Comparison of ENCODE assay signal across 23 mouse cellular contexts in the genomic region with DNA sequence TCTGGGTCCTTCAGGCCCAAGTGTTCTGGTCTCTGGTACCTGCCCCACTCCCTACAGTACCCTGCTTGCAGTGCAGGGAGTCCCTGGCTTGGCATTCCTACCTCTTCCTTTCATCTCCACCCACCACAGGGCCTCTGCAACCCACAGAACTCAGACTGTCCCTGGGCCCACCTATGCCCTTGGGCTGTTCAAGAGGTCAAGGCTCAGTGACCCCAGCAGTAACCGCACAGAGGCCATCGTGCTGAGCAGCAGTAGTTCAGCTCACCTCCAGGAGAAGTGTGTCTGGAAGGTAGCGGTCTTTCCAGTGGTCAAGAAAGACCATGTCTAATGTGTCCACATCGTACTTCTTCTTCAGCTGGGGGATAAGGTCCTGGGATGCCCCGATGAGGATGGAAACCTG. TPM values are rescaled to one million over a fixed set of nuclear protein-coding genes. Genes with fewer than 3 reads are reported as not detected.
DNase-seq lines count a peak whose midpoint lies in the region; ATAC-seq lines count a peak whose summit lies in the region.
"Had no signal": no experiment of that assay in that cellular context is flagged by ENCODE, and none has a peak within 500 bp of the region (broad histone marks: within the 10 kb centered on the region; RNA-seq: fewer than 3 reads in every experiment).

No protein-coding gene starts in this region.

- peaks cover 44% of the 10 kb centered on the region for H3K4me1 ChIP-seq in hindbrain, embryonic 13.5 days (replicated peaks)
- H3K4me1 ChIP-seq in hindbrain, embryonic 14.5 days (replicated peaks; ENCODE audit: control insufficient read depth, insufficient read depth, low read length), result peaks cover 15% of the 10 kb centered on the region
- H3K4me1 ChIP-seq in midbrain, embryonic 13.5 days (replicated peaks), result peaks cover 38% of the 10 kb centered on the region
- peaks cover 9% of the 10 kb centered on the region for H3K4me1 ChIP-seq in midbrain, embryonic 16.5 days (ENCODE audit: control insufficient read depth, insufficient read depth, low read length)
- H3K4me1 ChIP-seq: limb, embryonic 12.5 days had no signal

- H3K27ac ChIP-seq in hindbrain, embryonic 13.5 days, result peak overlapping the region; percentile 60; the same call in 1 of the 2 replicates
- no peak overlapping the region for H3K27ac ChIP-seq in hindbrain, embryonic 14.5 days
- H3K27ac ChIP-seq in midbrain, embryonic 13.5 days, result peak overlapping the region; percentile 62; the same call in 1 of the 2 replicates
- no peak overlapping the region for H3K27ac ChIP-seq in midbrain, embryonic 16.5 days (ENCODE audit: low read length)
- H3K27ac ChIP-seq: neural tube, embryonic 12.5 days; stomach, postnatal 0 days had no signal

- DNase-seq in cerebellum, adult 9-11 months, result peak; percentile 26
- no peak for DNase-seq in cerebellum, adult 11 months
- no peak for DNase-seq in hindbrain, embryonic 14.5 days (ENCODE audit: low spot score)
- peak; percentile 18 for DNase-seq in kidney, postnatal 10 days
- DNase-seq in kidney, adult 9 months, result no peak
- DNase-seq: adrenal gland, postnatal 25 days; cerebellum, adult 9-10 months; embryo, embryonic 11 days; heart, adult 18-20 months; heart, postnatal 36 days; lung, adult 18-20 months; lung, postnatal 14 days; right cerebral cortex, adult 18-20 months had no signal

- H3K36me3 ChIP-seq in hindbrain, embryonic 13.5 days, result peaks cover 45% of the 10 kb centered on the region
- H3K36me3 ChIP-seq in hindbrain, embryonic 14.5 days (replicated peaks; ENCODE audit: control insufficient read depth, insufficient read depth), result peaks cover 48% of the 10 kb centered on the region
- peaks cover 59% of the 10 kb centered on the region for H3K36me3 ChIP-seq in midbrain, embryonic 13.5 days
- H3K36me3 ChIP-seq in midbrain, embryonic 16.5 days (ENCODE audit: control insufficient read depth, insufficient read depth, low read length), result peaks cover 7% of the 10 kb centered on the region

- no peak overlapping the region for H3K4me3 ChIP-seq in hindbrain, embryonic 13.5 days
- H3K4me3 ChIP-seq in hindbrain, embryonic 14.5 days (replicated peaks; ENCODE audit: low read length), result no peak overlapping the region
- H3K4me3 ChIP-seq in midbrain, embryonic 13.5 days (replicated peaks), result no peak overlapping the region
- H3K4me3 ChIP-seq in midbrain, embryonic 16.5 days (ENCODE audit: low read depth, low read length), result no peak overlapping the region
- H3K4me3 ChIP-seq: heart, embryonic 13.5 days; limb, embryonic 12.5 days; neural tube, embryonic 12.5 days had no signal

- no peak overlapping the region for H3K9ac ChIP-seq in hindbrain, embryonic 13.5 days
- no peak overlapping the region for H3K9ac ChIP-seq in hindbrain, embryonic 14.5 days
- H3K9ac ChIP-seq in midbrain, embryonic 13.5 days (replicated peaks), result peak overlapping the region; percentile 41; the same call in 1 of the 2 replicates
- H3K9ac ChIP-seq in midbrain, embryonic 16.5 days (ENCODE audit: low read depth, low read length), result no peak overlapping the region
- H3K9ac ChIP-seq: limb, embryonic 12.5 days had no signal

- WGBS in hindbrain, embryonic 13.5 days, result 82% methylated on average over 5 of the region's 5 CpGs
- WGBS in hindbrain, embryonic 14.5 days, result 78% methylated on average over 5 of the region's 5 CpGs
- 73% methylated on average over 5 of the region's 5 CpGs for WGBS in midbrain, embryonic 13.5 days
- WGBS in midbrain, embryonic 16.5 days, result 81% methylated on average over 5 of the region's 5 CpGs

- H3K9me3 ChIP-seq in hindbrain, embryonic 13.5 days, result no peaks in the 10 kb centered on the region
- H3K9me3 ChIP-seq in hindbrain, embryonic 14.5 days (ENCODE audit: control insufficient read depth, low read length), result no peaks in the 10 kb centered on the region
- H3K9me3 ChIP-seq in midbrain, embryonic 13.5 days, result no peaks in the 10 kb centered on the region
- H3K9me3 ChIP-seq in midbrain, embryonic 16.5 days (replicated peaks; ENCODE audit: control insufficient read depth, low read length, poor library complexity, severe bottlenecking), result no peaks in the 10 kb centered on the region
- H3K9me3 ChIP-seq: G1E; heart, embryonic 13.5 days; limb, embryonic 12.5 days; neural tube, embryonic 12.5 days had no signal

- no peak overlapping the region for H3K4me2 ChIP-seq in hindbrain, embryonic 13.5 days
- H3K4me2 ChIP-seq in hindbrain, embryonic 14.5 days (replicated peaks), result no peak overlapping the region
- H3K4me2 ChIP-seq in midbrain, embryonic 13.5 days (replicated peaks), result no peak overlapping the region
- H3K4me2 ChIP-seq in midbrain, embryonic 16.5 days (ENCODE audit: low read length), result no peak overlapping the region
- H3K4me2 ChIP-seq: heart, embryonic 13.5 days; limb, embryonic 12.5 days; neural tube, embryonic 12.5 days had no signal

- no peaks in the 10 kb centered on the region for H3K27me3 ChIP-seq in hindbrain, embryonic 13.5 days
- no peaks in the 10 kb centered on the region for H3K27me3 ChIP-seq in hindbrain, embryonic 14.5 days (ENCODE audit: control insufficient read depth, insufficient read depth, low read length)
- no peaks in the 10 kb centered on the region for H3K27me3 ChIP-seq in midbrain, embryonic 13.5 days
- H3K27me3 ChIP-seq in midbrain, embryonic 16.5 days (ENCODE audit: control insufficient read depth, insufficient read depth, low read depth, low read length), result no peaks in the 10 kb centered on the region
- H3K27me3 ChIP-seq: heart, embryonic 13.5 days; limb, embryonic 12.5 days; neural tube, embryonic 12.5 days had no signal

- peak; percentile 14; the same call in 1 of the 2 replicates for ATAC-seq in hindbrain, embryonic 13.5 days (ENCODE audit: low FRiP score)
- no peak for ATAC-seq in hindbrain, embryonic 14.5 days (ENCODE audit: low FRiP score)
- ATAC-seq in midbrain, embryonic 13.5 days, result no peak
- ATAC-seq in midbrain, embryonic 16.5 days, result no peak
- ATAC-seq: activated CD4-positive, CD25-positive, alpha-beta regulatory T cell, adult 4 months; inflammation-experienced regulatory T-cells, adult 6 months had no signal

RNA-seq across cellular contexts. Expression of a gene that starts 15.8 kb away (rescaled TPM):
- 26.1 and 27.0 TPM in 2 replicates for polyA plus RNA-seq in hindbrain, embryonic 13.5 days (2015; fragmentation: Nextera tagmentation; extraction: Ambion mirVana)
- 26.0 and 28.2 TPM in 2 replicates for polyA plus RNA-seq in hindbrain, embryonic 14.5 days (2014; fragmentation: Nextera tagmentation; extraction: Ambion mirVana)
- 25.9 and 28.6 TPM in 2 replicates for polyA plus RNA-seq in midbrain, embryonic 13.5 days (2015; fragmentation: Nextera tagmentation; extraction: Ambion mirVana)
- polyA plus RNA-seq in midbrain, embryonic 16.5 days (2015; fragmentation: Nextera tagmentation; extraction: Ambion mirVana), result 36.6 and 37.0 TPM in 2 replicates

RNA-seq across cellular contexts. Expression of a gene that starts 16.2 kb away (rescaled TPM):
- polyA plus RNA-seq in hindbrain, embryonic 13.5 days (2015; fragmentation: Nextera tagmentation; extraction: Ambion mirVana), result 85.9 and 88.5 TPM in 2 replicates
- 91.6 and 99.4 TPM in 2 replicates for polyA plus RNA-seq in hindbrain, embryonic 14.5 days (2014; fragmentation: Nextera tagmentation; extraction: Ambion mirVana)
- 75.7 and 78.8 TPM in 2 replicates for polyA plus RNA-seq in midbrain, embryonic 13.5 days (2015; fragmentation: Nextera tagmentation; extraction: Ambion mirVana)
- polyA plus RNA-seq in midbrain, embryonic 16.5 days (2015; fragmentation: Nextera tagmentation; extraction: Ambion mirVana), result 96.6 and 112 TPM in 2 replicates

Comparison
In these comparisons a context has a peak if more than half of its experiments do, and no peak if none do; other contexts are left out.
1. DNase-seq: peak in cerebellum, adult 9-11 months (single experiment) and kidney, postnatal 10 days (single experiment); none in cerebellum, adult 11 months (single experiment), hindbrain, embryonic 14.5 days (single experiment) and kidney, adult 9 months (single experiment).
2. H3K27ac ChIP-seq: peak in hindbrain, embryonic 13.5 days (single experiment) and midbrain, embryonic 13.5 days (single experiment); none in hindbrain, embryonic 14.5 days (single experiment) and midbrain, embryonic 16.5 days (single experiment).